Mouse (Mus musculus) intestine, postnatal 0 days (tissue): ENCODE results near the gene Gnao1. TPM values are rescaled to one million over a fixed set of nuclear protein-coding genes. Genes with fewer than 3 reads are reported as not detected.

Experiments used
- ATAC-seq: fragments of 200-750 bp; cut with Nextera tagmentation; 2 replicates; pipeline ENCODE4 v1.8.0; 2017; ENCODE audit warnings: mild to moderate bottlenecking, moderate TSS enrichment, moderate library complexity
- H3K27ac ChIP-seq: fragments of 300-500 bp; sonication (generic); 2 replicates; pipeline ENCODE4 v1.5.1; 2014; ENCODE audit warnings: mild to moderate bottlenecking, low read depth, low read length, moderate library complexity
- H3K27me3 ChIP-seq: fragments of 300-500 bp; sonication (generic); replicated peaks from 2 replicates; pipeline ENCODE4 v1.6.1; 2014; ENCODE audit warnings: low read length, mixed read lengths; ENCODE audit not compliant: control insufficient read depth, insufficient read depth
- H3K36me3 ChIP-seq: fragments of 300-500 bp; sonication (generic); 2 replicates; pipeline ENCODE4 v1.6.1; 2014; ENCODE audit warnings: mild to moderate bottlenecking, moderate library complexity; ENCODE audit not compliant: control insufficient read depth, insufficient read depth
- H3K4me1 ChIP-seq: fragments of 300-500 bp; sonication (generic); replicated peaks from 2 replicates; pipeline ENCODE4 v1.6.1; 2014; ENCODE audit warnings: antibody characterized with exemption, low read length, mixed read lengths; ENCODE audit not compliant: control insufficient read depth, insufficient read depth
- H3K4me2 ChIP-seq: fragments of 300-500 bp; sonication (generic); replicated peaks from 2 replicates; pipeline ENCODE4 v1.6.1; 2014; ENCODE audit warnings: low read depth, mild to moderate bottlenecking, moderate library complexity
- H3K4me3 ChIP-seq: fragments of 300-500 bp; sonication (generic); 2 replicates; pipeline ENCODE4 v1.5.1; 2014; ENCODE audit warnings: low read depth, low read length
- H3K9ac ChIP-seq: fragments of 300-500 bp; sonication (generic); 2 replicates; pipeline ENCODE4 v1.6.1; 2014; ENCODE audit warnings: mild to moderate bottlenecking, low read depth, low read length
- H3K9me3 ChIP-seq: fragments of 300-500 bp; sonication (generic); 2 replicates; pipeline ENCODE4 v1.6.1; 2016; ENCODE audit warnings: mixed run types; ENCODE audit not compliant: control insufficient read depth
- CTCF ChIP-seq: sonication (generic); IDR thresholded peaks from 2 replicates; pipeline ENCODE4 v1.5.1; 2016; ENCODE audit warnings: low read depth, mild to moderate bottlenecking, control low read depth, antibody characterized with exemption, moderate library complexity
- WGBS: fragments of 180-500 bp; shearing (Covaris S2); extraction: QIAGEN DNeasy Blood & Tissue Kit; methylation state at CpG from one replicate; pipeline ENCODE4 v1.1.7; 2014; 5-methylcytosine and 5-hydroxymethylcytosine counted together
- polyA plus RNA-seq: library from polyadenylated mRNA; unstranded; fragments of >200 nt; fragmentation: Nextera tagmentation; extraction: Ambion mirVana; gene quantifications from 2 replicates; pipeline ENCODE4 v1.2.1, GENCODE M21; 2015

Gene Gnao1
- polyA plus RNA-seq, 1 experiment from 2014 or later, result 6.9 TPM

- Histone ChIP-seq H3K27ac (no peak overlapping the region), H3K4me3 (no peak overlapping the region), H3K9me3 (no peaks in the 10 kb centered on the region), H3K4me2 (no peak overlapping the region), H3K36me3 (no peaks in the 10 kb centered on the region), H3K9ac (no peak overlapping the region), H3K27me3 (no peaks in the 10 kb centered on the region), H3K4me1 (no peaks in the 10 kb centered on the region)
- no peak for ATAC-seq
- no peak for TF ChIP-seq CTCF
- 60% methylated on average over 3 of the region's 3 CpGs for WGBS
Measured at GRCm38 (mm10) chr8:93925513-93925912, 115.7 kb downstream of the Gnao1 start.

- ATAC-seq, result peak; percentile 73
- no peak for TF ChIP-seq CTCF
- no peak overlapping the region for H3K9ac ChIP-seq
- no peak overlapping the region for H3K4me2 ChIP-seq
- 54% methylated on average over 4 of the region's 4 CpGs for WGBS
- no peak overlapping the region for H3K4me3 ChIP-seq
- H3K4me1 ChIP-seq, result no peaks in the 10 kb centered on the region
- H3K27me3 ChIP-seq, result no peaks in the 10 kb centered on the region
- H3K27ac ChIP-seq, result no peak overlapping the region
- no peaks in the 10 kb centered on the region for H3K9me3 ChIP-seq
- no peaks in the 10 kb centered on the region for H3K36me3 ChIP-seq
Measured at GRCm38 (mm10) chr8:93929233-93929632, 119.5 kb downstream of the Gnao1 start.

- no peaks in the 10 kb centered on the region for H3K36me3 ChIP-seq
- no peaks in the 10 kb centered on the region for H3K27me3 ChIP-seq
- WGBS, result 87% methylated on average over 6 of the region's 6 CpGs
- no peak overlapping the region for H3K4me2 ChIP-seq
- no peak overlapping the region for H3K27ac ChIP-seq
- no peak overlapping the region for H3K4me3 ChIP-seq
- H3K4me1 ChIP-seq, result no peaks in the 10 kb centered on the region
- no peak for ATAC-seq
- no peak for TF ChIP-seq CTCF
- no peak overlapping the region for H3K9ac ChIP-seq
- H3K9me3 ChIP-seq, result no peaks in the 10 kb centered on the region
Measured at GRCm38 (mm10) chr8:93931336-93931735, 121.6 kb downstream of the Gnao1 start.

GRCm38 (mm10) chr8:93932873-93933272, 123.1 kb downstream of the Gnao1 start:
- ATAC-seq, result peak; percentile 55
- TF ChIP-seq CTCF, result peak; percentile 99
- no peak overlapping the region for H3K27ac ChIP-seq

GRCm38 (mm10) chr8:93933288-93933687, 123.5 kb downstream of the Gnao1 start:
- Histone ChIP-seq H3K27ac (no peak overlapping the region), H3K4me3 (no peak overlapping the region), H3K9ac (no peak overlapping the region), H3K36me3 (no peaks in the 10 kb centered on the region), H3K4me1 (no peaks in the 10 kb centered on the region), H3K9me3 (no peaks in the 10 kb centered on the region), H3K4me2 (no peak overlapping the region), H3K27me3 (no peaks in the 10 kb centered on the region)
- no peak for ATAC-seq
- WGBS, result 88% methylated on average over 2 of the region's 2 CpGs
- no peak for TF ChIP-seq CTCF

More at GRCm38 (mm10) chr8:93932873-93933272, 123.1 kb downstream of the Gnao1 start:
- no peaks in the 10 kb centered on the region for H3K36me3 ChIP-seq
- no peaks in the 10 kb centered on the region for H3K27me3 ChIP-seq
- H3K4me1 ChIP-seq, result no peaks in the 10 kb centered on the region
- WGBS, result 11% methylated on average over 6 of the region's 6 CpGs
- H3K9me3 ChIP-seq, result no peaks in the 10 kb centered on the region
- H3K4me3 ChIP-seq, result no peak overlapping the region
- no peak overlapping the region for H3K4me2 ChIP-seq
- no peak overlapping the region for H3K9ac ChIP-seq

DNA sequence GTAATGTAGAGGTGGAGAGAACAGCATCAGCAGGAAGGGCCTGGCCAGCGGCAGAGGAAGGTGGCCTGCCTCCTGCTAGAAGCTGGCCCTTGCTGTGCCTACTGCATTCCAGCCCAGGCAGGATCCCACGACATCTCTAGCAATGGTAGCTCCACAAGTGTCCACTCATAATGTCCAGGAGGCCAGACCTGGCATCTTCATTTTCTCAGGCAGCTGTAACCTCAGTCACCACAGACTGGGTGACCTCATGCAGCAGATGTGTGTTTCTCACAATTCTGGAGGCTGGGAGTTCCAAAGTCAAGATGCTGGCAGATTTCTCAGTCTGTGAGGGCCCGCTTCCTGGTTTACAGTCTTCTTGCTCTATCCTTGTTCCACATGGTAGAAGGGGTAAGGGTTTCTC, 128.4 kb downstream of the Gnao1 start:
- WGBS, result 70% methylated on average over 3 of the region's 3 CpGs
- H3K27me3 ChIP-seq, result no peaks in the 10 kb centered on the region
- no peak overlapping the region for H3K4me2 ChIP-seq
- no peak overlapping the region for H3K27ac ChIP-seq
- no peaks in the 10 kb centered on the region for H3K9me3 ChIP-seq
- H3K9ac ChIP-seq, result no peak overlapping the region
- no peak for TF ChIP-seq CTCF
- no peaks in the 10 kb centered on the region for H3K36me3 ChIP-seq
- no peak overlapping the region for H3K4me3 ChIP-seq
- ATAC-seq, result no peak
- no peaks in the 10 kb centered on the region for H3K4me1 ChIP-seq
